Mouse (Mus musculus) hindbrain, embryonic 11.5 days (tissue): Measurements from ENCODE around the gene St3gal2. TPM values are rescaled to one million over a fixed set of nuclear protein-coding genes. Genes with fewer than 3 reads are reported as not detected.
"Not testable (repeated sequence)": the region's sequence is repeated elsewhere in the genome, so short reads cannot be mapped to it uniquely, and the experiment has no call there.

Source experiments
- ATAC-seq: fragments of 200-750 bp; cut with Nextera tagmentation; 2 replicates; pipeline ENCODE4 v1.8.0; 2017; ENCODE audit warnings: mild to moderate bottlenecking, moderate TSS enrichment, moderate library complexity; ENCODE audit not compliant: low FRiP score
- DNase-seq: peaks from one replicate; pipeline ENCODE4 v3.0.0-alpha.2; 2015; ENCODE audit warnings: low spot score
- H3K27ac ChIP-seq: fragments of 300-500 bp; sonication (generic); 2 replicates; pipeline ENCODE4 v1.5.1; 2014; ENCODE audit warnings: mild to moderate bottlenecking, low read depth, low read length
- H3K27me3 ChIP-seq: fragments of 300-500 bp; sonication (generic); 2 replicates; pipeline ENCODE4 v1.6.1; 2014; ENCODE audit warnings: mild to moderate bottlenecking, low read length, moderate library complexity, mixed read lengths; ENCODE audit not compliant: control insufficient read depth, insufficient read depth
- H3K36me3 ChIP-seq: fragments of 300-500 bp; sonication (generic); 2 replicates; pipeline ENCODE4 v1.6.1; 2014; ENCODE audit warnings: mild to moderate bottlenecking, low read length, moderate library complexity, mixed read lengths; ENCODE audit not compliant: control insufficient read depth, insufficient read depth
- H3K4me1 ChIP-seq: fragments of 300-500 bp; sonication (generic); replicated peaks from 2 replicates; pipeline ENCODE4 v1.6.1; 2014; ENCODE audit warnings: low read length, mixed read lengths; ENCODE audit not compliant: control insufficient read depth, insufficient read depth
- H3K4me2 ChIP-seq: fragments of 300-500 bp; sonication (generic); replicated peaks from 2 replicates; pipeline ENCODE4 v1.6.1; 2014; ENCODE audit warnings: mild to moderate bottlenecking, low read depth, low read length
- H3K4me3 ChIP-seq: fragments of 300-500 bp; sonication (generic); 2 replicates; pipeline ENCODE4 v1.5.1; 2014; ENCODE audit warnings: low read depth, low read length
- H3K9ac ChIP-seq: fragments of 300-500 bp; sonication (generic); 2 replicates; pipeline ENCODE4 v1.6.1; 2014; ENCODE audit warnings: low read depth, low read length
- H3K9me3 ChIP-seq: fragments of 300-500 bp; sonication (generic); 2 replicates; pipeline ENCODE4 v1.6.1; 2016; ENCODE audit warnings: low read length; ENCODE audit not compliant: control insufficient read depth
- WGBS: fragments of 180-500 bp; shearing (Covaris S2); extraction: QIAGEN DNeasy Blood & Tissue Kit; methylation state at CpG from one replicate; pipeline ENCODE4 v1.1.7; 2014; 5-methylcytosine and 5-hydroxymethylcytosine counted together
- polyA plus RNA-seq: library from polyadenylated mRNA; unstranded; fragments of >200 nt; fragmentation: Nextera tagmentation; extraction: Ambion mirVana; gene quantifications from 2 replicates; pipeline ENCODE4 v1.2.1, GENCODE M21; 2014

St3gal2 gene
- polyA plus RNA-seq, 1 experiment from 2014 or later = 11.8 TPM

GRCm38 (mm10) chr8:110959906-110960305 lies 40.2 kb downstream of the St3gal2 start:
- Histone ChIP-seq H3K27ac (no peak overlapping the region), H3K4me3 (no peak overlapping the region), H3K36me3 (0 out of 2 replicates have a peak, but pooled peaks cover 5% of the 10 kb centered on the region), H3K4me1 (no peaks in the 10 kb centered on the region), H3K9ac (no peak overlapping the region), H3K9me3 (no peaks in the 10 kb centered on the region), H3K27me3 (no peaks in the 10 kb centered on the region), H3K4me2 (no peak overlapping the region)
- DNase-seq (no peak), ATAC-seq (no peak)
- 93% methylated on average over 6 of the region's 6 CpGs for WGBS

- H3K27me3 ChIP-seq = no peaks in the 10 kb centered on the region
- no peak overlapping the region for H3K9ac ChIP-seq
- H3K4me2 ChIP-seq = no peak overlapping the region
- no peak for DNase-seq
- no peak overlapping the region for H3K27ac ChIP-seq
- H3K4me1 ChIP-seq = no peaks in the 10 kb centered on the region
- no peaks in the 10 kb centered on the region for H3K9me3 ChIP-seq
- 96% methylated on average over 2 of the region's 2 CpGs for WGBS
- ATAC-seq = no peak
- no peak overlapping the region for H3K4me3 ChIP-seq
- no peaks in the 10 kb centered on the region for H3K36me3 ChIP-seq
These were observed 43.3 kb downstream of the St3gal2 start for GRCm38 (mm10) chr8:110963051-110963450.

DNA sequence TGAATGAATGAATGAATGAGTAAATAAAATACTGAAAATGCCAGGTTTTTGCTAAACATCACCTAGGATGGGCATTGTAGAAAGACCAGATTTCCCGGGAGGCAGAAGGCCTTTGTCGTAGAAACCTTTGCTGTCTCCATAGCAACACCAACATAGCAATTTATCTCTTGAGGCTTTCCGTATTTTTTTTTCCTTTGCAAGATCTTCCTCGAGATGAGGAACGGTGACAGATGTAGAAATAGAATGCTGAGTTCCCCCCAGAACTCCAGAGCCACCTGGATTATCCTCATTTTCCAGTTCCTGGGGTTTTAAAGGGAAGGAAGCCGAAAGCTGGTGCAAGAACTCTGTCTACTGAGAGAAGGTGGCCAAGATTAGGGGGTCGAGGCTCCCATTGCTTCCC lies 44.9 kb downstream of the St3gal2 start:
- Histone ChIP-seq H3K27me3 (no peaks in the 10 kb centered on the region), H3K4me2 (no peak overlapping the region), H3K4me3 (no peak overlapping the region), H3K27ac (no peak overlapping the region), H3K4me1 (no peaks in the 10 kb centered on the region), H3K36me3 (no peaks in the 10 kb centered on the region), H3K9me3 (no peaks in the 10 kb centered on the region), H3K9ac (no peak overlapping the region)
- 76% methylated on average over 7 of the region's 7 CpGs for WGBS
- no peak for ATAC-seq
- no peak for DNase-seq

DNA sequence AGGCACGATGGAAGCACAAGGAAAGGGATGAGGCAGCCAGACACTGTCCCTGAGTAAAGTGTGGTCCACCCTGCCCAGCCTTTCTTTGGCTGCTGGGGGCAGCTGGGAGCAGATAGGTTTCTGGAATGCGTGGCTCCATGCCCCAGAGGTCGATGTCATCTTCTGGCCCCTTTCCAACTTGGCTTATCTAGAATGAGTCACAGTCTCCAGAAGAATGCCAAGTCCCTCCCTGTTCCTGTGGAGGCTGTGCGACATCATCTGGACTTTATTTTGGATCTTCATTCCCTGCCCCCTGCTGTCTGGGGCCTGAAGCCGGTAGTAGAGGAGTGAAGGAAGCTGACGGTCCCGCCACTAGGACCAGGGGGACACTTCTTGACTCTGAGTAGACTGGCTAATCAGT lies 45.9 kb downstream of the St3gal2 start:
- Histone ChIP-seq H3K27me3 (no peaks in the 10 kb centered on the region), H3K4me2 (no peak overlapping the region), H3K27ac (no peak overlapping the region), H3K36me3 (no peaks in the 10 kb centered on the region), H3K4me1 (0 out of 2 replicates have a peak, but pooled peaks cover 2% of the 10 kb centered on the region), H3K9ac (no peak overlapping the region), H3K4me3 (no peak overlapping the region), H3K9me3 (no peaks in the 10 kb centered on the region)
- DNase-seq (no peak), ATAC-seq (no peak)
- WGBS = 74% methylated on average over 7 of the region's 7 CpGs

- no peak for DNase-seq
- no peaks in the 10 kb centered on the region for H3K9me3 ChIP-seq
- no peak overlapping the region for H3K4me2 ChIP-seq
- peaks cover 5% of the 10 kb centered on the region; the same call in 1 of the 2 replicates for H3K4me1 ChIP-seq
- no peak overlapping the region for H3K9ac ChIP-seq
- no peaks in the 10 kb centered on the region for H3K27me3 ChIP-seq
- WGBS = 88% methylated on average over 8 of the region's 8 CpGs
- H3K27ac ChIP-seq = no peak overlapping the region
- no peak for ATAC-seq
- no peaks in the 10 kb centered on the region for H3K36me3 ChIP-seq
- no peak overlapping the region for H3K4me3 ChIP-seq
These were observed 46.9 kb downstream of the St3gal2 start for GRCm38 (mm10) chr8:110966586-110966985.

GRCm38 (mm10) chr8:110967326-110967725 lies 47.6 kb downstream of the St3gal2 start:
- DNase-seq = no peak
- no peak for ATAC-seq
- Histone ChIP-seq H3K9ac (no peak overlapping the region), H3K4me1 (peaks cover 5% of the 10 kb centered on the region; the same call in 1 of the 2 replicates), H3K27ac (no peak overlapping the region), H3K27me3 (no peaks in the 10 kb centered on the region), H3K36me3 (no peaks in the 10 kb centered on the region), H3K4me3 (no peak overlapping the region), H3K4me2 (no peak overlapping the region), H3K9me3 (no peaks in the 10 kb centered on the region)
- 85% methylated on average over 9 of the region's 9 CpGs for WGBS

DNA sequence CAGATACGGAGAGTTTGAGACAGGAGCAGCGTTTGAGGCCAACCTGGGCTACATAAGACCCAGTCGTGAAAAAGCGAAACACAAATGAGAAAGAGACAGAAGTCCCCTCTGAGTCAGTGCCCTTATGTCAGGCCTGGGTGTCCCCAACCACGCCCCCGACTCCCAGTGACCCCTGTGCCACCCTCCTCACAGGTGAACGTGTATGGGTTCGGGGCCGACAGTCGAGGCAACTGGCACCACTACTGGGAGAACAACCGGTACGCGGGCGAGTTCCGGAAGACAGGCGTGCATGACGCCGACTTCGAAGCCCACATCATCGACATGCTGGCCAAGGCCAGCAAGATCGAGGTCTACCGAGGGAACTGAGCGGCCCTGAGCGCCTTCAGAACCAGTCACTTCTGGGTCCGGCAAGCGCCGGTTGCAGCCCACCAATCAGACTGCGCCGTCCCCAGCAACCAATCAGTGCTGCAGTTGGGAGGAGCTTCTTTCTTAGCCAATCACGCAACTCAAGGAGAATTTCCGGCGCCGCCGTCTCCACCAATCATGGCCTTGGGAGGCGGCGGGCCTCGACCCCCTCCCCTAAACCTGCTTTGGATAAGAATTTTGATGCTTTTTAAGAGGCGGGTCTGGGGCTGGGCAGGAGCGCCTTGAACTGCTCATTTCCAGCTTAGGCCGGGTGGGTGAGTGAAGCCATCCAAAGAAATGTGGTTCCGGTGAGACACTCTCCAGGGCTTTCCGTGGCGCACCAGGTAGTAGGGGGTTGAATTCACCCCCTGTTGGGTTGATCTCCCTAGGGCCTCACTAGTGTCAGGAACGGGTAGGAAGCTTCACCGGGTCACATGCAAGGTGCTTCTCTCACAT lies 50.4 kb downstream of the St3gal2 start:
- 0 out of 2 replicates have a peak, but pooled peaks cover 2% of the 10 kb centered on the region for H3K36me3 ChIP-seq
- H3K27ac ChIP-seq = 0 out of 2 replicates have a peak overlapping the region, but pooled peaks have one; percentile 27
- 6% methylated on average over 45 of the region's 45 CpGs for WGBS

GRCm38 (mm10) chr8:110976532-110976931 lies 56.8 kb downstream of the St3gal2 start:
- WGBS = 93% methylated on average over 8 of the region's 8 CpGs
- not testable (repeated sequence) for H3K4me3 ChIP-seq, H3K4me2 ChIP-seq, H3K9me3 ChIP-seq, H3K4me1 ChIP-seq, DNase-seq, H3K27ac ChIP-seq, H3K27me3 ChIP-seq, H3K36me3 ChIP-seq, H3K9ac ChIP-seq, ATAC-seq

More for the DNA sequence above, 50.4 kb downstream of the St3gal2 start:
- ATAC-seq = peak; percentile 99
- peak overlapping the region; percentile 43 for H3K4me3 ChIP-seq
- peak overlapping the region; percentile 64 for H3K4me2 ChIP-seq
- peaks cover 5% of the 10 kb centered on the region; the same call in 1 of the 2 replicates for H3K4me1 ChIP-seq
- peak overlapping the region; percentile 60 for H3K9ac ChIP-seq
- H3K9me3 ChIP-seq = no peaks in the 10 kb centered on the region
- H3K27me3 ChIP-seq = no peaks in the 10 kb centered on the region
- DNase-seq = peak; percentile 93

DNA sequence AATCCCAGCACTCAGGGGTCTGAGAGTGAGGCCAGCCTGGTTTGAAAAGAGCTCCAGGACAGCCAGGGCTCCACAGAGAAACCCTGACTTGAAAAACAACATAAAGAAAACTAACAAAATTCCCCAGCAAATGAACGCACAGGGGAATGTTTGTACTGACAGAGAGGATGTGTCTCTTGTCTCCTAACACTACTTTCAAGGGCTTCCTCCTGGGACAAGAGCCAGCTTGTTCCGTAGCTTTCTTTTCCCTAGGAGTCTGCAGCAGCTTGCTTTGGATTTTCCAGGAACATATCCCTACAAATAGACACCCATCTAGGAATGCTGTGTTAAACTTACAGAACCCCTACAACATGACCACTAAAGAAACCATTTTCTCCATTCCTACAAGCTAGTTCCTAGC lies 58.3 kb downstream of the St3gal2 start:
- not testable (repeated sequence) for H3K4me3 ChIP-seq, H3K4me2 ChIP-seq, H3K9me3 ChIP-seq, H3K9ac ChIP-seq, ATAC-seq, H3K4me1 ChIP-seq, H3K27ac ChIP-seq, H3K27me3 ChIP-seq, DNase-seq
- 89% methylated on average over 2 of the region's 2 CpGs for WGBS
- peaks cover 13% of the 10 kb centered on the region; the same call in 1 of the 2 replicates for H3K36me3 ChIP-seq
